Mouse (Mus musculus) stomach, postnatal 0 days (tissue): ENCODE results near the gene Oca2.

Experiments
- CTCF ChIP-seq: IDR thresholded peaks from 2 replicates; pipeline ENCODE4 v1.5.1; 2016; ENCODE audit warnings: antibody characterized with exemption, low read depth, mild to moderate bottlenecking, moderate library complexity
- EP300 ChIP-seq: optimal IDR thresholded peaks from 2 replicates; pipeline ENCODE3; 2016; ENCODE audit warnings: antibody characterized with exemption

- peak; percentile 42 for TF ChIP-seq CTCF
- TF ChIP-seq EP300 = no peak
These were observed 221.4 kb downstream of the Oca2 start for GRCm38 (mm10) chr7:56460814-56461520.
